Mouse (Mus musculus): ENCODE data around the gene Gm382.

The Gm382 gene

GRCm38 (mm10) chrX:127039672-127040071, at the start of gene Gm382:
Gene Gm382, plus strand, starts transcription at chrX:127039972.
- DNase-seq (ENCODE audit: inconsistent age in 2 of 2, low spot score in 1 of 2) = no peak

- no peak for DNase-seq (ENCODE audit: inconsistent age in 2 of 2, low spot score in 1 of 2)
These were observed 30.4 kb downstream of the Gm382 start for GRCm38 (mm10) chrX:127070179-127070578.

- no peak for DNase-seq (ENCODE audit: inconsistent age in 2 of 2, low spot score in 1 of 2)
These were observed 51.5 kb downstream of the Gm382 start for GRCm38 (mm10) chrX:127091282-127091681.

- no peak for DNase-seq (ENCODE audit: inconsistent age in 2 of 2, low spot score in 1 of 2)
These were observed 53.3 kb downstream of the Gm382 start for GRCm38 (mm10) chrX:127093036-127093435.

- DNase-seq (ENCODE audit: inconsistent age in 2 of 2, low spot score in 1 of 2) = no peak
These were observed 54.2 kb downstream of the Gm382 start for GRCm38 (mm10) chrX:127093961-127094360.

GRCm38 (mm10) chrX:127104341-127104740, 64.6 kb downstream of the Gm382 start:
- DNase-seq (ENCODE audit: inconsistent age in 2 of 2, low spot score in 1 of 2) = no peak

All from adrenal gland, adult (tissue).